Mouse (Mus musculus): ENCODE data around the gene Col13a1. TPM values are rescaled to one million over a fixed set of nuclear protein-coding genes. Genes with fewer than 3 reads are reported as not detected.

Gene Col13a1
- total and polyA plus RNA-seq, 3 experiments: not detected

DNA sequence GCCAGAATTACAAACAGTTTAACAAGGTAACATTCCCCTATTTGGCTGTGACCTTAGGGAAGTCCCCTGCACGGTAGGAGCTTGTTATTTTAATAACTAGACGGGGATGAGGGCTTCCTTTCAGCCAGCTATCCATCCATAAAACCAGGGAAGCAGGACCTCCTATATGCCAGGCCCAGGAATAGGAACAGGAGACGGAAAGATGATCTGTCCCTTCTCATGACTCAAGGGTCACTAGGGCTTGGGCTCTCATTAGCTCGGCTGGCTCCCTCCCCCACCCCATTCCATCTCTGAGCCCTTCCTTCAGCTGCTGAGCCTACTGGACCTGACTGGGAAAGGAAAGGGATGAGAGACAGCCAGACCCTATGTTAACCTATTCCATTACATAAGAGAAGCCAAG is 67.1 kb downstream of the Col13a1 start:
- no peak overlapping the region for H3K9ac ChIP-seq (ENCODE audit: insufficient read depth, low read depth)
- in situ Hi-C loops (cut with MboI; ENCODE audit: low pct_ligation_motif_present, low pct_unique_long_range_greater_than_20kb, low sequenced_read_pairs) (no loop called here), dilution Hi-C loops (cut with MboI; ENCODE audit: extremely low pct_ligation_motif_present, extremely low pct_unique_long_range_greater_than_20kb, low sequenced_read_pairs) (no loop called here)
- no peak overlapping the region for H3K4me2 ChIP-seq (ENCODE audit: insufficient read depth, low read depth, poor library complexity, severe bottlenecking)
- TF ChIP-seq TCF12 (IDR thresholded peaks at IDR 0.05; ENCODE audit: low read depth, low read length) (no peak), USF2 (conservative IDR thresholded peaks at IDR 0.05; ENCODE audit: low read depth, low read length) (no peak), CTCF (conservative IDR thresholded peaks at IDR 0.05 in 1 of 2, IDR thresholded peaks at IDR 0.05 in 1 of 2; ENCODE audit: low read depth in 2 of 2, low read length in 2 of 2) (no peak), CHD1 (IDR thresholded peaks at IDR 0.05; ENCODE audit: low read depth, low read length) (no peak), POLR2AphosphoS2 (IDR thresholded peaks at IDR 0.05; ENCODE audit: low read depth, low read length) (no peak), ETS1 (conservative IDR thresholded peaks at IDR 0.05; ENCODE audit: low read depth, low read length) (no peak)
- no peak overlapping the region for H3K4me3 ChIP-seq (replicated peaks in 1 of 3; ENCODE audit: low read depth in 2 of 3, low read length in 2 of 3, poor library complexity in 1 of 3)
- no peaks in the 10 kb centered on the region for H3K79me2 ChIP-seq (replicated peaks; ENCODE audit: control insufficient read depth, extremely low read depth, insufficient read depth, poor library complexity, severe bottlenecking)
- peaks cover 25% of the 10 kb centered on the region for H3K9me3 ChIP-seq (replicated peaks; ENCODE audit: low read length)
- DNase-seq (ENCODE audit: extremely low read depth): no peak
- H3K4me1 ChIP-seq (ENCODE audit: control insufficient read depth in 1 of 2, insufficient read depth in 2 of 2): no peaks in the 10 kb centered on the region
- H3K27ac ChIP-seq (ENCODE audit: insufficient read depth, low read depth): no peak overlapping the region
- H3K36me3 ChIP-seq (replicated peaks in 1 of 2; ENCODE audit: control insufficient read depth in 1 of 2, insufficient read depth in 1 of 2, low read length in 1 of 2): no peaks in the 10 kb centered on the region
- peaks cover 61% of the 10 kb centered on the region for H3K27me3 ChIP-seq (replicated peaks)

GRCm38 (mm10) chr10:61909004-61909403 is 69.9 kb downstream of the Col13a1 start:
- Histone ChIP-seq H3K27ac (ENCODE audit: insufficient read depth, low read depth) (no peak overlapping the region), H3K4me2 (ENCODE audit: insufficient read depth, low read depth, poor library complexity, severe bottlenecking) (no peak overlapping the region), H3K9ac (ENCODE audit: insufficient read depth, low read depth) (no peak overlapping the region), H3K9me3 (replicated peaks; ENCODE audit: low read length) (peaks cover 13% of the 10 kb centered on the region), H3K4me3 (replicated peaks in 1 of 3; ENCODE audit: low read depth in 2 of 3, low read length in 2 of 3, poor library complexity in 1 of 3) (no peak overlapping the region), H3K27me3 (replicated peaks) (peaks cover 82% of the 10 kb centered on the region), H3K36me3 (replicated peaks in 1 of 2; ENCODE audit: control insufficient read depth in 1 of 2, insufficient read depth in 1 of 2, low read length in 1 of 2) (no peaks in the 10 kb centered on the region), H3K79me2 (replicated peaks; ENCODE audit: control insufficient read depth, extremely low read depth, insufficient read depth, poor library complexity, severe bottlenecking) (no peaks in the 10 kb centered on the region), H3K4me1 (ENCODE audit: control insufficient read depth in 1 of 2, insufficient read depth in 2 of 2) (no peaks in the 10 kb centered on the region)
- DNase-seq (ENCODE audit: extremely low read depth): no peak
- TF ChIP-seq CHD2 (IDR thresholded peaks at IDR 0.05; ENCODE audit: low read length) (no peak), PAX5 (IDR thresholded peaks at IDR 0.05; ENCODE audit: low read length) (no peak), IRF4 (IDR thresholded peaks at IDR 0.05; ENCODE audit: low read depth, low read length) (no peak), TCF12 (IDR thresholded peaks at IDR 0.05; ENCODE audit: low read depth, low read length) (no peak), POLR2A (IDR thresholded peaks at IDR 0.05; ENCODE audit: low read depth, low read length) (no peak), MAX (IDR thresholded peaks at IDR 0.05; ENCODE audit: low read length) (no peak), MAFK (IDR thresholded peaks at IDR 0.05; ENCODE audit: insufficient replicate concordance, low read length) (no peak), CTCF (conservative IDR thresholded peaks at IDR 0.05 in 1 of 2, IDR thresholded peaks at IDR 0.05 in 1 of 2; ENCODE audit: low read depth in 2 of 2, low read length in 2 of 2) (no peak), MEF2A (IDR thresholded peaks at IDR 0.05; ENCODE audit: borderline replicate concordance, low read depth, low read length) (no peak), USF1 (IDR thresholded peaks at IDR 0.05; ENCODE audit: low read depth, low read length) (no peak), MYC (IDR thresholded peaks at IDR 0.05; ENCODE audit: low read depth, low read length) (no peak), SMC3 (IDR thresholded peaks at IDR 0.05; ENCODE audit: low read depth, low read length) (no peak), SIN3A (IDR thresholded peaks at IDR 0.05; ENCODE audit: low read length) (no peak), NRF1 (IDR thresholded peaks at IDR 0.05; ENCODE audit: low read depth, low read length) (no peak), MXI1 (IDR thresholded peaks at IDR 0.05; ENCODE audit: low read depth, low read length) (no peak), BHLHE40 (IDR thresholded peaks at IDR 0.05; ENCODE audit: low read depth, low read length) (no peak)
- dilution Hi-C loops (cut with MboI; ENCODE audit: extremely low pct_ligation_motif_present, extremely low pct_unique_long_range_greater_than_20kb, low sequenced_read_pairs) (no loop called here), in situ Hi-C loops (cut with MboI; ENCODE audit: low pct_ligation_motif_present, low pct_unique_long_range_greater_than_20kb, low sequenced_read_pairs) (no loop called here)
